Mouse (Mus musculus): ENCODE data around the gene Adamts13. TPM values are rescaled to one million over a fixed set of nuclear protein-coding genes. Genes with fewer than 3 reads are reported as not detected.

The Adamts13 gene
- polyA plus RNA-seq, 1 experiment from 2014 or later = not detected

DNA sequence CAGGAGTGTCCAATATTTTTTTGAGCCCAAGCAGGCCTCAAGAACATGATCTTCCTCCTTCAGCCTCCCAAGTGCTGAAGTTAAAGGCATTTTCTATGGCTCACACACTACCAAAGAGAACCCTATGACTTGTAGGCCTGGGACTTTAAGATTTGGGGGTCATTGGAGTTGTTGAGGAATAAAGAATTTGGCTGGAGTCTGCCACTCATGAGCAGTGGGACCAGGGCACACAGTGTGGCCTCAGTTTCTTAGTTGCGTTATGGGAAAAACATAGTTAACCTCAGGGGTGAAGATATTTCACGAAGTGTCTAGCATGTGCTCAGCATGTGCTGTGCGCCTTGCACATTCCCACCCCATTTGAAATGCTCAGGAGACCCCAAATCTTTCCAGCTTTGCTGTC lies 53.1 kb downstream of the Adamts13 start:
- no peak for ATAC-seq (ENCODE audit: low FRiP score)
- Histone ChIP-seq H3K27ac (no peak overlapping the region), H3K9me3 (no peaks in the 10 kb centered on the region), H3K36me3 (replicated peaks) (no peaks in the 10 kb centered on the region), H3K9ac (no peak overlapping the region), H3K4me3 (replicated peaks) (no peak overlapping the region), H3K4me2 (no peak overlapping the region), H3K27me3 (peaks cover 19% of the 10 kb centered on the region), H3K4me1 (peaks cover 10% of the 10 kb centered on the region)
- 93% methylated on average over 3 of the region's 3 CpGs for WGBS

DNA sequence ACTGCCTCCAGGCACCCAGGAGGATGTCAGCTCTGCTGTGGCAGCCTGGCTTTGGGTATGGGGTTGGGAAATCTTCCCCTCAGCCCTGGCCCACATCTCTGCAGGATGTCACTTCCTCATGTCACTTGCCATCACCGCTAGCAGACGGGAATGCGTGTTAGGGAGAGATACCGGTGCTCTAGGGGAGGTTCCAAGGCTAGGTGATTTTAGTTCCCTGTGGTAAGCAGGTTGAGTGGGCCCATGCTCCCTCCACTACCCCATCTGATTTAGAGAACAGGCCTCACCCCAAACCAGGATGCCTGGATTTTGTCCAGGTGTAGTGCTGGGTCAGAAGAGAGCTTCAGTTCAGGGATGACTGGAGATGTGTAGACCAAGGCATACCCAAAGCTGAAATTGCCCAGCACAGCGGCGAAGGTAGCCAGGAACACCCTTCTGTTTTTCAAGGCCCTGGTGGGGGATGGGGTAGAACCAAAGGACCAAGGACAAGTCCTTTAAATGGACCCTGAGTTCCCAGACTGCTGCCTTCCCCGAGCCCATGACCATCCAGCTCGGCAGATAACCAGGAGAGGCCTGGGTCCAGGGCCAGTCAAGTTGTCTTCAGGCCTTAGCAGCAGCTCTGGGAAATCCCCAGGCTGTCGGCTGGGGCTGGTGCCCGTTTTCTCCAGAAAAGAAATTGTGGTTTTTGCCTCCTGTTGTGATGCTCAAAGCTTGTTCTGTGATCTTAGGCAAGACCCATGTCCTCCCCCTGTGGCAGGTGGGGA lies 53.8 kb downstream of the Adamts13 start:
- Histone ChIP-seq H3K9ac (peak overlapping the region; percentile 30; the same call in 1 of the 2 replicates), H3K27ac (no peak overlapping the region), H3K36me3 (replicated peaks) (no peaks in the 10 kb centered on the region), H3K4me1 (peaks cover 10% of the 10 kb centered on the region), H3K27me3 (peaks cover 19% of the 10 kb centered on the region), H3K4me2 (peak overlapping the region; percentile 52), H3K9me3 (no peaks in the 10 kb centered on the region), H3K4me3 (replicated peaks) (peak overlapping the region; percentile 28)
- ATAC-seq (ENCODE audit: low FRiP score) = no peak
- 80% methylated on average over 10 of the region's 10 CpGs for WGBS

GRCm38 (mm10) chr2:27027618-27028436 lies 54.6 kb downstream of the Adamts13 start, which contains the start of gene Slc2a6:
Slc2a6 (minus strand) TSS chr2:27027998.
- H3K4me1 ChIP-seq = peaks cover 10% of the 10 kb centered on the region
- no peak within 1 kb of the TSS for H3K27ac ChIP-seq
- H3K9ac ChIP-seq = peak within 1 kb of the TSS; percentile 47
- 3% methylated on average over 38 of the region's 38 CpGs for WGBS
- no peaks in the 10 kb centered on the region for H3K36me3 ChIP-seq (replicated peaks)
- peak; percentile 99 for ATAC-seq (ENCODE audit: low FRiP score)
- peaks cover 19% of the 10 kb centered on the region for H3K27me3 ChIP-seq
- H3K4me3 ChIP-seq (replicated peaks) = peak within 1 kb of the TSS; percentile 28
- no peaks in the 10 kb centered on the region for H3K9me3 ChIP-seq
- peak within 1 kb of the TSS; percentile 52 for H3K4me2 ChIP-seq

DNA sequence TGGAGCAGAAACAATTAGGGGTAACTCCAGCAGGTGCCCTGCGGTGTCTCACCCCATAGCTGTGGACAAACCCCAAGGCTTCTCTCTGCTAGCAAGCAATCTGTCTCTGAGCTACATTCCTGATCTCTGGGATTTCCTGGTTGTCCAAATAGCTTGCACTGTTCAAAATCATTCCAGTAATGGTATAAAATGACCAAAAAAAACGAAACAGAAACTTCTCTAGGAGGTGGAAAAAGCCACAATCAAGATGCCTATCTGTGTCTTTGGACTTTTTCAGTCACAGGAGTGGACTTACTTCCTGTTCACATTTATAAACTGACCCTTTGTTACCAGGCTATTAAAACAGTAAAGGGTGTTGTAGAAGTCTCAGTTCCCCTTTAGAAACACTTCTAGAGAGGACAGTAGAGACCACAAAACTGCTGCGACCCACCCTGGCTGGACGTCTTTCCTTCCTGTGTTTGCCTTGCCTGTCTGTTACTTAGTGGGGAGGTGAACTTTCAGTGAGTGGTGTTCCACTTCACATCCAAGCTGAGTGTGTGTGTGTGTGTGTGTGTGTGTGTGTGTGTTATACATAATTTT lies 55.3 kb downstream of the Adamts13 start:
- peak overlapping the region; percentile 28 for H3K4me3 ChIP-seq (replicated peaks)

GRCm38 (mm10) chr2:27032361-27032760 lies 59.1 kb downstream of the Adamts13 start:
- H3K27me3 ChIP-seq = peaks cover 16% of the 10 kb centered on the region
- no peaks in the 10 kb centered on the region for H3K36me3 ChIP-seq (replicated peaks)
- H3K9ac ChIP-seq = no peak overlapping the region
- H3K4me1 ChIP-seq = peaks cover 11% of the 10 kb centered on the region
- H3K4me3 ChIP-seq (replicated peaks) = no peak overlapping the region
- WGBS = 80% methylated on average over 2 of the region's 2 CpGs
- H3K9me3 ChIP-seq = no peaks in the 10 kb centered on the region
- no peak overlapping the region for H3K4me2 ChIP-seq
- no peak overlapping the region for H3K27ac ChIP-seq
- no peak for ATAC-seq (ENCODE audit: low FRiP score)

More for the DNA sequence above, 55.3 kb downstream of the Adamts13 start:
- H3K9me3 ChIP-seq = no peaks in the 10 kb centered on the region
- no peak overlapping the region for H3K27ac ChIP-seq
- H3K27me3 ChIP-seq = peaks cover 19% of the 10 kb centered on the region
- peaks cover 10% of the 10 kb centered on the region for H3K4me1 ChIP-seq
- H3K36me3 ChIP-seq (replicated peaks) = no peaks in the 10 kb centered on the region
- H3K9ac ChIP-seq = 0 out of 2 replicates have a peak overlapping the region, but pooled peaks have one; percentile 47
- 0 out of 2 replicates have a peak, but pooled peaks have one; percentile 1 for ATAC-seq (ENCODE audit: low FRiP score)
- 80% methylated on average over 4 of the region's 4 CpGs for WGBS
- H3K4me2 ChIP-seq = peak overlapping the region; percentile 52

DNA sequence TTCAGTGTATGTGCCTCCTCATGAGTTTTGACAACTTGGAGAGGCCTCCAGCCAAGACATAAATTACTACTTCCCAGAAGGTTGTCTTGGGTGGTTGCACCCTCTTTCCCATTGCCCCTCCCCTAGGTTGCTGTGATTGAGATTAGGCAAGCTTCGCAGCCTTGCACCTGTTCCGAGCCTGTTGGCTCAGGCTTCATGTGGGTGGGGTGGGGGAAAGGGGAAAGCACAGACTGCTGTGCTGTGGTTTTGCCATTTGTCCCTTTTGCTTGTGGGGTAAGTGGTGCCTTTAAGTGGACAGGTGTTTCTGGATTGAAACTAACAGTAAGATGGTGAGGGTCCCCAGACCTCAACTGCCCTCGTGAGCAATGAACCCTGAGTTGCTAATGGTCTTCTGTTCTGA lies 62.8 kb downstream of the Adamts13 start:
- Histone ChIP-seq H3K9ac (no peak overlapping the region), H3K9me3 (no peaks in the 10 kb centered on the region), H3K4me3 (replicated peaks) (no peak overlapping the region), H3K27ac (no peak overlapping the region), H3K27me3 (no peaks in the 10 kb centered on the region), H3K36me3 (replicated peaks) (no peaks in the 10 kb centered on the region), H3K4me2 (no peak overlapping the region), H3K4me1 (peaks cover 4% of the 10 kb centered on the region; the same call in 1 of the 2 replicates)
- ATAC-seq (ENCODE audit: low FRiP score) = no peak
- 79% methylated on average over 3 of the region's 3 CpGs for WGBS

DNA sequence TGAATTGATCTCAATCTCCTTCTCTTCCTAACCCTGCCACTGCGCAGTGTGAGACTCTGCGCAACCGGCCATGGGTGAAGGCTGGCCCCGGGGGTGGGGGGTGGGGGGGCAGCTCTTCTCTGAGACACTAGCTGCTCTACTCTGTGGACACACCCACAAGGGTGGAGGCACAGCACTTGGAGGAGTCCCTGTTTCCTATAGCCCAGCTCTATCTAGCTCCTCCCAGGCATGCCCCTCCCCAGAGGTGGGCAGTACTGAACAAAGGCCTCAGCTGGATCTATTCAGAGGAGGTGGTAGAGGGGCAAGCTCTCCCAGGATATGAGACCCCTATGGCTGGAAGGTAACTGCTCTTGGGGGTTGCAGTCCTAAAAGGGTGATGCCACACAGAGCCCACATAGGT lies 63.8 kb downstream of the Adamts13 start:
- 55% methylated on average over 4 of the region's 4 CpGs for WGBS
- H3K27me3 ChIP-seq = 0 out of 2 replicates have a peak, but pooled peaks cover 5% of the 10 kb centered on the region

GRCm38 (mm10) chr2:27038596-27038995 lies 65.4 kb downstream of the Adamts13 start:
- H3K4me2 ChIP-seq = no peak overlapping the region
- no peaks in the 10 kb centered on the region for H3K9me3 ChIP-seq
- no peak overlapping the region for H3K4me3 ChIP-seq (replicated peaks)
- H3K27me3 ChIP-seq = 0 out of 2 replicates have a peak, but pooled peaks cover 5% of the 10 kb centered on the region
- WGBS = 3% methylated on average over 3 of the region's 3 CpGs
- peaks cover 4% of the 10 kb centered on the region; the same call in 1 of the 2 replicates for H3K4me1 ChIP-seq
- H3K9ac ChIP-seq = no peak overlapping the region
- H3K36me3 ChIP-seq (replicated peaks) = no peaks in the 10 kb centered on the region
- H3K27ac ChIP-seq = no peak overlapping the region
- ATAC-seq (ENCODE audit: low FRiP score) = peak; percentile 59; the same call in 1 of the 2 replicates

More for the DNA sequence above, 63.8 kb downstream of the Adamts13 start:
- H3K9ac ChIP-seq = no peak overlapping the region
- H3K4me1 ChIP-seq = peaks cover 4% of the 10 kb centered on the region; the same call in 1 of the 2 replicates
- H3K4me2 ChIP-seq = no peak overlapping the region
- H3K4me3 ChIP-seq (replicated peaks) = no peak overlapping the region
- no peak for ATAC-seq (ENCODE audit: low FRiP score)
- H3K36me3 ChIP-seq (replicated peaks) = no peaks in the 10 kb centered on the region
- no peak overlapping the region for H3K27ac ChIP-seq
- H3K9me3 ChIP-seq = no peaks in the 10 kb centered on the region

DNA sequence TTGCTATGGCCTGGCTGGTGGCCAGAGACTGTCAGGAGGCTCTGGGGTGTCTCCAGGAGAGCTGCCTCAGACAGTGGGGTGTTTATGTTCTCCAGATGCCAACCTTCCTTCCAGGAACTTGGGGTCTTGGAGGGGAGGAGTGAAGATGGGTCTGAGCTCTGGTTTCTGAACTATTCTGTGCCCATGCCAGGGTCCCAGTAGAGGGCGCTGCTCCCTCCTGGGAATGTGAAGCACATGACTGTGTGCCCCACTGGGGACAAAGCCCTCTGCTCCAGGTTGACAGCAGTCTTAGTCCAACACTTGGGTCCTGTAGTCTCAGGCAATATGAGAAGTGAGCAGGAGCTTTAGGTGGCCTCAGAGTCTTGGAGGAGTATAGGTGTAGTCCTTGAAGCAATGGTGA lies 66.1 kb downstream of the Adamts13 start:
- Histone ChIP-seq H3K9me3 (no peaks in the 10 kb centered on the region), H3K4me3 (replicated peaks) (no peak overlapping the region), H3K27ac (no peak overlapping the region), H3K4me1 (peaks cover 4% of the 10 kb centered on the region; the same call in 1 of the 2 replicates), H3K27me3 (0 out of 2 replicates have a peak, but pooled peaks cover 7% of the 10 kb centered on the region), H3K9ac (0 out of 2 replicates have a peak overlapping the region, but pooled peaks have one; percentile 22), H3K36me3 (replicated peaks) (no peaks in the 10 kb centered on the region), H3K4me2 (no peak overlapping the region)
- 8% methylated on average over 1 of the region's 1 CpGs for WGBS
- no peak for ATAC-seq (ENCODE audit: low FRiP score)

- no peak overlapping the region for H3K4me3 ChIP-seq (replicated peaks)
- no peaks in the 10 kb centered on the region for H3K36me3 ChIP-seq (replicated peaks)
- no peak overlapping the region for H3K9ac ChIP-seq
- no peaks in the 10 kb centered on the region for H3K9me3 ChIP-seq
- no peak overlapping the region for H3K27ac ChIP-seq
- H3K4me1 ChIP-seq = no peaks in the 10 kb centered on the region
- no peak overlapping the region; the same call in 1 of the 2 replicates for H3K4me2 ChIP-seq
- 77% methylated on average over 8 of the region's 8 CpGs for WGBS
- ATAC-seq (ENCODE audit: low FRiP score) = no peak
- 0 out of 2 replicates have a peak, but pooled peaks cover 10% of the 10 kb centered on the region for H3K27me3 ChIP-seq
Observed at GRCm38 (mm10) chr2:27042131-27042844, 69.1 kb downstream of the Adamts13 start.

- Histone ChIP-seq H3K9ac (no peak overlapping the region), H3K9me3 (no peaks in the 10 kb centered on the region), H3K27ac (no peak overlapping the region), H3K27me3 (0 out of 2 replicates have a peak, but pooled peaks cover 10% of the 10 kb centered on the region), H3K36me3 (replicated peaks) (no peaks in the 10 kb centered on the region), H3K4me3 (replicated peaks) (no peak overlapping the region), H3K4me1 (no peaks in the 10 kb centered on the region), H3K4me2 (no peak overlapping the region)
- peak; percentile 85 for ATAC-seq (ENCODE audit: low FRiP score)
- WGBS = 18% methylated on average over 3 of the region's 3 CpGs
Observed at GRCm38 (mm10) chr2:27043461-27043860, 70.2 kb downstream of the Adamts13 start.

All from forebrain, embryonic 12.5 days (tissue).